Mouse (Mus musculus): Measurements from ENCODE around the gene Olfr736. TPM values are rescaled to one million over a fixed set of nuclear protein-coding genes. Genes with fewer than 3 reads are reported as not detected.
A peak's percentile ranks its signal among the peaks of the same experiment; 100 is the strongest.

Olfr736 gene
- polyA plus RNA-seq (2015; fragmentation: Nextera tagmentation; extraction: Ambion mirVana): not detected in 2 replicates

- no peak for DNase-seq (ENCODE audit: low spot score)
Observed at GRCm38 (mm10) chr14:50380863-50381262, at the start of gene Olfr736. Gene Olfr736 (plus strand): TSS chr14:50381163.

- DNase-seq (ENCODE audit: low spot score): no peak
Observed at GRCm38 (mm10) chr14:50348796-50349195, 32.2 kb upstream of the Olfr736 start, which contains the start of gene Olfr735. Gene Olfr735 (minus strand): TSS chr14:50348872.

- DNase-seq (ENCODE audit: low spot score): peak; percentile 3
Observed at GRCm38 (mm10) chr14:50352438-50352837, 28.5 kb upstream of the Olfr736 start.

GRCm38 (mm10) chr14:50356725-50357124, 24.2 kb upstream of the Olfr736 start:
- DNase-seq (ENCODE audit: low spot score): no peak

- no peak for DNase-seq (ENCODE audit: low spot score)
Observed at GRCm38 (mm10) chr14:50357593-50357992, 23.4 kb upstream of the Olfr736 start, which contains the start of gene Tlr11. Gene Tlr11 (plus strand): TSS chr14:50357914.

- DNase-seq (ENCODE audit: low spot score): no peak
Observed at GRCm38 (mm10) chr14:50360480-50360879, 20.5 kb upstream of the Olfr736 start.

- DNase-seq (ENCODE audit: low spot score): no peak
Observed at GRCm38 (mm10) chr14:50363561-50363960, 17.4 kb upstream of the Olfr736 start.

- no peak for DNase-seq (ENCODE audit: low spot score)
Observed at GRCm38 (mm10) chr14:50407268-50407667, 26.3 kb downstream of the Olfr736 start, which contains the start of gene Olfr738. Gene Olfr738 (plus strand): TSS chr14:50407568.

- DNase-seq (ENCODE audit: low spot score): no peak
Observed at GRCm38 (mm10) chr14:50418326-50418725, 37.4 kb downstream of the Olfr736 start, which contains the start of gene Olfr739. Gene Olfr739 (plus strand): TSS chr14:50418626.

Other genes with a start within 250 kb of the Olfr736 start
- not detected in 2 replicates for gene Olfr728, start 238.5 kb upstream of the Olfr736 start, polyA plus RNA-seq (2015; fragmentation: Nextera tagmentation; extraction: Ambion mirVana)
- gene Olfr729, start 228.3 kb upstream of the Olfr736 start, polyA plus RNA-seq (2015; fragmentation: Nextera tagmentation; extraction: Ambion mirVana): not detected in 2 replicates
- gene Olfr730, start 193.0 kb upstream of the Olfr736 start, polyA plus RNA-seq (2015; fragmentation: Nextera tagmentation; extraction: Ambion mirVana): not detected in 2 replicates
- not detected in 2 replicates for gene Olfr731, start 139.3 kb upstream of the Olfr736 start, polyA plus RNA-seq (2015; fragmentation: Nextera tagmentation; extraction: Ambion mirVana)
- not detected in 2 replicates for gene Olfr732, start 97.0 kb upstream of the Olfr736 start, polyA plus RNA-seq (2015; fragmentation: Nextera tagmentation; extraction: Ambion mirVana)
- gene Olfr733, start 79.6 kb upstream of the Olfr736 start, polyA plus RNA-seq (2015; fragmentation: Nextera tagmentation; extraction: Ambion mirVana): not detected in 2 replicates
- not detected in 2 replicates for gene Olfr734, start 54.4 kb upstream of the Olfr736 start, polyA plus RNA-seq (2015; fragmentation: Nextera tagmentation; extraction: Ambion mirVana)
- gene Olfr735, start 32.3 kb upstream of the Olfr736 start, polyA plus RNA-seq (2015; fragmentation: Nextera tagmentation; extraction: Ambion mirVana): 0.04 TPM in 1 of 2 replicates, not detected in the other
- 0.17 and 0.28 TPM in 2 replicates for gene Tlr11, start 23.2 kb upstream of the Olfr736 start, polyA plus RNA-seq (2015; fragmentation: Nextera tagmentation; extraction: Ambion mirVana)
- not detected in 2 replicates for gene Olfr738, start 26.4 kb downstream of the Olfr736 start, polyA plus RNA-seq (2015; fragmentation: Nextera tagmentation; extraction: Ambion mirVana)
- not detected in 2 replicates for gene Olfr739, start 37.5 kb downstream of the Olfr736 start, polyA plus RNA-seq (2015; fragmentation: Nextera tagmentation; extraction: Ambion mirVana)
- gene Olfr740, start 64.4 kb downstream of the Olfr736 start, polyA plus RNA-seq (2015; fragmentation: Nextera tagmentation; extraction: Ambion mirVana): not detected in 2 replicates
- not detected in 2 replicates for gene Olfr741, start 91.6 kb downstream of the Olfr736 start, polyA plus RNA-seq (2015; fragmentation: Nextera tagmentation; extraction: Ambion mirVana)
- not detected in 2 replicates for gene Olfr742, start 122.4 kb downstream of the Olfr736 start, polyA plus RNA-seq (2015; fragmentation: Nextera tagmentation; extraction: Ambion mirVana)
- gene Olfr743, start 140.7 kb downstream of the Olfr736 start, polyA plus RNA-seq (2015; fragmentation: Nextera tagmentation; extraction: Ambion mirVana): not detected in 2 replicates
- not detected in 2 replicates for gene Olfr744, start 233.7 kb downstream of the Olfr736 start, polyA plus RNA-seq (2015; fragmentation: Nextera tagmentation; extraction: Ambion mirVana)